ENCODE assay signal across 10 mouse cellular contexts in the genomic region with DNA sequence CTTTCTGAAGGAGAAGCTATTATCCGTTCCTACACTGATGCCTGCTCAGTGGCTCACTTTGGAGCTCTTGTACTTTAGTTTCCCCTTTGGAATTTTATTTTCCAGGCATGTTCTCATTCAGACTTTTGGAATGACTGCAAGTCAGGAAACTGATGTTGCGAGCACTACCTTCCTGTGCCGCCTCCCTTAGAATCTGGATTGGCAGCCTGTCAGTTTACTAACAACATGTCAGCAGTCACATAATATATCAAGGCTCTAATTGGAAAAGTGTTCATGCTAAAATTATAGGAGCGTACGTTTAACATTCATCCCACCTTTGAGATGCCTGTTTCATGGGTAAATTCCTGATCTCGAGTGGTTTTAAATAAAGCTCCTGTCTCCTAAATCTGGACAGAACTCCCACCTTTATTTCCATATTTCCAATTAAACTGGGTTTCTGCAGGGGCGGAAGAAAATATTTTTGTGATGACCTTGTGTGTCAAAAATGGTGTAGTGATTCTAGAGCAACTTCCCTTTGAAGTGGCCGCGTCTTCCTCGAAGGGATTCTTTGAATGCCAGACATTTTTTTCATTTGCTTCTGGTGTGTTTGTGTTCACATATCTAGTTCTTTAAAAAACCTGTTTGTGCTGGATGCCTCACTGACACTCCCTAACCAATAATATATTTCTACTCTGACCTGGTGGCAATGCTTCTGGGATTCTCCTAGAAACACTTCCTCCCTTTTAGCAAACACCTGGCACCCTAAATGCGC. TPM values are rescaled to one million over a fixed set of nuclear protein-coding genes. Genes with fewer than 3 reads are reported as not detected.
A peak's percentile ranks its signal among the peaks of the same experiment; 100 is the strongest.
DNase-seq lines count a peak whose midpoint lies in the region; ATAC-seq lines count a peak whose summit lies in the region.
"Had no signal": no experiment of that assay in that cellular context is flagged by ENCODE, and none has a peak within 500 bp of the region (broad histone marks: within the 10 kb centered on the region; RNA-seq: fewer than 3 reads in every experiment).

No protein-coding gene starts in this region.

- peak; percentile 46 to 67 for DNase-seq in heart, adult 18-20 months
- no peak for DNase-seq in heart, postnatal 36 days
- peak; percentile 65 for DNase-seq in Muller cell, postnatal 12 days (ENCODE audit: inconsistent ontology term)
- no peak for DNase-seq in thymus, postnatal 0 days (ENCODE audit: low spot score)
- no peak for DNase-seq in right cerebral cortex, postnatal 10 days (ENCODE audit: low spot score in 2 of 2)
- no peak for DNase-seq in left cerebral cortex, postnatal 14 days (ENCODE audit: low spot score in 2 of 2)
- DNase-seq: thymus, postnatal 36 days had no signal

- peaks cover 18% of the 10 kb centered on the region for H3K4me1 ChIP-seq in heart, embryonic 11.5 days (ENCODE audit: control insufficient read depth, insufficient read depth, low read length)
- H3K4me1 ChIP-seq in liver, embryonic 12.5 days: no peaks in the 10 kb centered on the region

- no peaks in the 10 kb centered on the region for H3K36me3 ChIP-seq in heart, embryonic 11.5 days (ENCODE audit: control insufficient read depth, insufficient read depth, low read length)
- H3K36me3 ChIP-seq in liver, embryonic 12.5 days: no peaks in the 10 kb centered on the region

- H3K27me3 ChIP-seq in heart, embryonic 11.5 days (ENCODE audit: control insufficient read depth, insufficient read depth, low read length): no peaks in the 10 kb centered on the region
- 0 out of 2 replicates have a peak, but pooled peaks cover 3% of the 10 kb centered on the region for H3K27me3 ChIP-seq in liver, embryonic 12.5 days (replicated peaks)

- no peak overlapping the region for H3K27ac ChIP-seq in heart, embryonic 11.5 days (ENCODE audit: low read depth, low read length)
- no peak overlapping the region for H3K27ac ChIP-seq in liver, embryonic 12.5 days
- H3K27ac ChIP-seq: liver, embryonic 14.5 days had no signal

- no peak overlapping the region for H3K4me3 ChIP-seq in heart, embryonic 11.5 days (ENCODE audit: low read depth, low read length)
- H3K4me3 ChIP-seq in liver, embryonic 12.5 days: no peak overlapping the region

- H3K4me2 ChIP-seq in heart, embryonic 11.5 days: peak overlapping the region; percentile 56
- H3K4me2 ChIP-seq in liver, embryonic 12.5 days: peak overlapping the region; percentile 27; the same call in 1 of the 2 replicates

- 34% methylated on average over 11 of the region's 11 CpGs for WGBS in heart, embryonic 11.5 days (ENCODE audit: insufficient replicate concordance)
- 53% methylated on average over 11 of the region's 11 CpGs for WGBS in liver, embryonic 12.5 days (ENCODE audit: insufficient replicate concordance)

- ATAC-seq in heart, embryonic 11.5 days (replicated peaks; ENCODE audit: insufficient number of reproducible peaks, low FRiP score, low TSS enrichment): no peak
- no peak for ATAC-seq in liver, embryonic 12.5 days

- intact Hi-C loops in heart, postnatal 36 days (cut with DNase I): loop anchor here (2.0 kb wide), 1 partner anchor 27 kb away; no protein-coding TSS in a partner anchor
- intact Hi-C loops in left cerebral cortex, postnatal 14 days (cut with DNase I): no loop called here

- H3K9me3 ChIP-seq in heart, embryonic 11.5 days (replicated peaks; ENCODE audit: control insufficient read depth, low read length): no peaks in the 10 kb centered on the region
- no peaks in the 10 kb centered on the region for H3K9me3 ChIP-seq in liver, embryonic 12.5 days (replicated peaks)

- H3K9ac ChIP-seq in heart, embryonic 11.5 days (ENCODE audit: low read depth, low read length): no peak overlapping the region
- no peak overlapping the region for H3K9ac ChIP-seq in liver, embryonic 12.5 days
- H3K9ac ChIP-seq: liver, embryonic 14.5 days had no signal

RNA-seq across cellular contexts. Expression of a gene that starts 26.1 kb away (rescaled TPM):
- total RNA-seq in heart, adult 18-20 months (2021): 10 to 100 TPM; 11.9 to 13.9 TPM
- 10 to 100 TPM; 11.2 to 11.7 TPM for total RNA-seq in heart, postnatal 36 days (2021)
- polyA plus RNA-seq in heart, embryonic 11.5 days (2014; fragmentation: Nextera tagmentation; extraction: Ambion mirVana): 6.1 and 8.1 TPM in 2 replicates
- polyA plus RNA-seq in liver, embryonic 12.5 days (2016; fragmentation: Nextera tagmentation; extraction: Ambion mirVana): 2.2 and 2.6 TPM in 2 replicates
- 0.91 and 1.2 TPM in 2 replicates for polyA plus RNA-seq in thymus, postnatal 0 days (2015; fragmentation: Nextera tagmentation; extraction: Ambion mirVana)
- 10 to 100 TPM; 86.1 to 86.3 TPM for total RNA-seq in left cerebral cortex, postnatal 14 days (2021)

RNA-seq across cellular contexts. Expression of a gene that starts 26.1 kb away (rescaled TPM):
- 10 to 100 TPM; 11.6 to 13.1 TPM for total RNA-seq in heart, adult 18-20 months (2021)
- 10 to 100 TPM; 12.0 to 13.6 TPM for total RNA-seq in heart, postnatal 36 days (2021)
- 32.4 and 35.8 TPM in 2 replicates for polyA plus RNA-seq in heart, embryonic 11.5 days (2014; fragmentation: Nextera tagmentation; extraction: Ambion mirVana)
- 11.6 and 12.1 TPM in 2 replicates for polyA plus RNA-seq in liver, embryonic 12.5 days (2016; fragmentation: Nextera tagmentation; extraction: Ambion mirVana)
- polyA plus RNA-seq in thymus, postnatal 0 days (2015; fragmentation: Nextera tagmentation; extraction: Ambion mirVana): 27.9 and 28.9 TPM in 2 replicates
- 10 to 100 TPM; 19.9 to 20.9 TPM for total RNA-seq in left cerebral cortex, postnatal 14 days (2021)

Comparison
In these comparisons a context has a peak if more than half of its experiments do, and no peak if none do; other contexts are left out.
1. DNase-seq: peak in heart, adult 18-20 months (2 of 2) and Muller cell, postnatal 12 days (single experiment); none in heart, postnatal 36 days (0 of 2), thymus, postnatal 0 days (single experiment), right cerebral cortex, postnatal 10 days (0 of 2) and left cerebral cortex, postnatal 14 days (0 of 2).
2. RNA of a gene that starts 26.1 kb away (total RNA-seq): 86.1 to 86.3 TPM in left cerebral cortex, postnatal 14 days; 11.9 to 13.9 TPM in heart, adult 18-20 months and 11.2 to 11.7 TPM in heart, postnatal 36 days; every median in the first group is over 4 times any median in the second.